Mouse (Mus musculus) neural tube, embryonic 14.5 days (tissue): ENCODE results near the gene Phc2. TPM values are rescaled to one million over a fixed set of nuclear protein-coding genes. Genes with fewer than 3 reads are reported as not detected.
A peak's percentile ranks its signal among the peaks of the same experiment; 100 is the strongest.

Experiments
- ATAC-seq: fragments of 200-750 bp; cut with Nextera tagmentation; 2 replicates; pipeline ENCODE4 v1.8.0; 2017; ENCODE audit warnings: low read depth, mild to moderate bottlenecking, moderate TSS enrichment, moderate library complexity
- H3K27ac ChIP-seq: fragments of 300-500 bp; sonication (generic); 2 replicates; pipeline ENCODE4 v1.5.1; 2014; ENCODE audit warnings: low read depth, mild to moderate bottlenecking, control low read depth, low read length, moderate library complexity, mixed read lengths
- H3K27me3 ChIP-seq: fragments of 300-500 bp; sonication (generic); 2 replicates; pipeline ENCODE4 v1.6.1; 2014; ENCODE audit warnings: low read length; ENCODE audit not compliant: control insufficient read depth, insufficient read depth
- H3K36me3 ChIP-seq: fragments of 300-500 bp; sonication (generic); 2 replicates; pipeline ENCODE4 v1.6.1; 2014; ENCODE audit warnings: low read length, mixed read lengths; ENCODE audit not compliant: control insufficient read depth, insufficient read depth
- H3K4me1 ChIP-seq: fragments of 300-500 bp; sonication (generic); 2 replicates; pipeline ENCODE4 v1.6.1; 2014; ENCODE audit warnings: low read length; ENCODE audit not compliant: control insufficient read depth, insufficient read depth
- H3K4me2 ChIP-seq: fragments of 300-500 bp; sonication (generic); 2 replicates; pipeline ENCODE4 v1.6.1; 2014; ENCODE audit warnings: mild to moderate bottlenecking, low read depth, low read length, control low read depth
- H3K4me3 ChIP-seq: fragments of 300-500 bp; sonication (generic); 2 replicates; pipeline ENCODE4 v1.5.1; 2014; ENCODE audit warnings: low read depth, low read length, control low read depth, mixed read lengths
- H3K9ac ChIP-seq: fragments of 300-500 bp; sonication (generic); replicated peaks from 2 replicates; pipeline ENCODE4 v1.6.1; 2014; ENCODE audit warnings: low read depth, mild to moderate bottlenecking, control low read depth, low read length, mixed read lengths
- H3K9me3 ChIP-seq: fragments of 300-500 bp; sonication (generic); 2 replicates; pipeline ENCODE4 v1.6.1; 2016; ENCODE audit warnings: low read length; ENCODE audit not compliant: control insufficient read depth
- WGBS: fragments of 180-500 bp; shearing (Covaris S2); extraction: QIAGEN DNeasy Blood & Tissue Kit; methylation state at CpG from one replicate; pipeline ENCODE4 v1.1.7; 2014; 5-methylcytosine and 5-hydroxymethylcytosine counted together
- polyA plus RNA-seq: library from polyadenylated mRNA; unstranded; fragments of >200 nt; fragmentation: Nextera tagmentation; extraction: Ambion mirVana; gene quantifications from 2 replicates; pipeline ENCODE4 v1.2.1, GENCODE M21; 2014

Phc2 gene
- polyA plus RNA-seq, 1 experiment from 2014 or later = 31.9 TPM

DNA sequence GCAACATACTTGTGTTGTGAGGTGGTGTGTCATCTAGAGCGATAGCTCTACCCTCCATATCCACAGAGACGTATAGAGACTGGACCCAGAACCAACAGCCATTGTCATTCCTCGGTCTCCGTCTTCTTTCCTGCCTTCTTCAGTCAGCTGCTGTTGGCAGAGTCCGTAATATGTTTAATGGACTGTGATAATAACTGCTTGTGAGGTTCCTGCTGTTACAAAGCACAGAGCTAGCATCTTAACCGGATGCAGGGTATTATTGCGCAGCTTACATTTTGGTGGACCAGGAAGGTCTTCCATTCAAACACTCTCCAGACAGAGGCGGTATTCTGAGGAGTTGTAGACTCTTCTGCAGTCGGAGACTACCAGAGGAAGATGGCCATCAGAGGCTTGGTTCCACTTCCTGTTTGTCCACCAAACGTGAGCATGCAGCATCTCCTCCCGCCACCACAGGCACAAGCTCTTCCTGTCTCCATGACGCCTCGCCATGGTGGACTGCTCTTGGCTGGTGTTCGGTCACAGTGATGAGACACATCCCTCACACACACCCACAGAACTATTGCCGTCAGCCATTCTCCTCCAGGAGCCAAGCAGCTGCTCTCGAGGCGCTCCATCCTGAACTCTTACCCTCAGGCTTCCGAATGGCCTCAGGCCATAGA, 16.1 kb upstream of the Phc2 start:
- WGBS = 73% methylated on average over 18 of the region's 18 CpGs
- H3K27ac ChIP-seq = no peak overlapping the region
- ATAC-seq = no peak

DNA sequence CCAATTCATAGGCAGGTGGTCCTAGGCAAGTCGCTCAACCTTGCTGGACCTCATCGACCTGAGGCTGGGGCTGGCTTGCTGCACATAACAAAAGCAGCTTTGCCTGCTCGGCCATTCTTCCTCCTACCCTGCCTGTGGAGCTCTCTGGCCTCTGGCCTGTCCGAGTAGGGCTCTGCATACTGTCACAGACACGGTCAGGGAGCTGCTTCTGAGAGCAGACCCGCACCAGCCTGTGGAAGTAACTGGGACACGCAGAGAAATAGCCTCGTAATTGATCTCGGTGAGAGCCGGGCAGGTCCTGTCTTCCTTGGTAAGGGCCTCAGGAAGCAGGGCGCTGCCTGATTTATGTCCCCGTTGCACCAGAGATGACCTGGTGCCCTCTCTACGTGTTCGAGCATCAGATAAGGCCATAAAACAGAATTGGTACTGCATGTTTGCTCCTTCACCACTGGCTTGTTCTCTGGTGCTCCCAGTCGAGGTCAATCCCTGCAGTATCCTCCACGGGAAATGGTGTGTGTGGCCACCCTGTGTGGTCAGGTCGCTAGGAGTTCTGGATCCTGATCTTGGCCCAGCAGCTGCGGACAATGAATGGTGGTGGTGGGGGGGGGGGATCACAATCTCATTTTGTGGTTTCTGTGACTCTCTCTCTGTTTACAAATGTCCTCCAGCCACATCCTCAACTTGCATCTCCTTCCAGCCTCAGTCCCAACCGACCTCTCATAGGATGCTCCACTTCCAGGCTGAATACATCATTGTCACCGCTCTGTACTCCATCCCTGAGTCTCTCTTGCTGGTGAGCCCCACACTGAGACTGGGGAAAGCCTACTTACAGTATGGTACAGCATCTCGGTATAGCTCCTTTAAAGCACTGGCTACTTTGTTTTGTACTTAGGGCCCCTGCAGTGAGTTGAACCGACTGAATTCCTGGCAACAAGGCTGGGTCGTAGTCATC, 12.5 kb upstream of the Phc2 start:
- H3K27ac ChIP-seq = no peak overlapping the region
- H3K9me3 ChIP-seq = no peaks in the 10 kb centered on the region
- peaks cover 4% of the 10 kb centered on the region for H3K4me1 ChIP-seq
- no peaks in the 10 kb centered on the region for H3K27me3 ChIP-seq
- H3K4me2 ChIP-seq = no peak overlapping the region
- WGBS = 22% methylated on average over 23 of the region's 23 CpGs
- no peak for ATAC-seq
- no peak overlapping the region for H3K4me3 ChIP-seq
- no peak overlapping the region for H3K9ac ChIP-seq
- H3K36me3 ChIP-seq = no peaks in the 10 kb centered on the region

More for the DNA sequence above, 16.1 kb upstream of the Phc2 start:
- Histone ChIP-seq H3K9me3 (no peaks in the 10 kb centered on the region), H3K4me1 (peaks cover 5% of the 10 kb centered on the region), H3K9ac (no peak overlapping the region), H3K36me3 (no peaks in the 10 kb centered on the region), H3K27me3 (no peaks in the 10 kb centered on the region), H3K4me3 (no peak overlapping the region), H3K4me2 (no peak overlapping the region)

DNA sequence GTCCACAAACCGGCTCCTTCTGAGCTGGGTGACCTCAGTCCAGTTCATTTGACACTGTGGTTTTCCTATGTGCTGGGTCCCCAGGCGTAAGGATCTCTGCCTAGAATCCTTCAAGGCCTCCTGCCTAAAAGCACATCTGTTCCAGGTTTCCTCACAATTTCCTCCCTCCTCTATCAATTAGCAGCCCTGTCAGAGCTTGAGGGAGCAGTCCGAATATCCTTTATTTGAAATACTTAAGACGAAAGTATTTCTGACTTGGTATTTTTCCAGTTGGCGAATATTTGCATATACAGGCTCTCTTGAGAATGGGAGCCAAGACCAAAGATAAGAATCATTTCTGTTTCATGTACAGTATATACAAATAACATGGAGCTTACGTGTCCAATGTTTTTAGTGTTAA, 8.6 kb upstream of the Phc2 start:
- Histone ChIP-seq H3K4me1 (no peaks in the 10 kb centered on the region), H3K36me3 (no peaks in the 10 kb centered on the region), H3K27ac (no peak overlapping the region), H3K4me2 (no peak overlapping the region), H3K4me3 (no peak overlapping the region), H3K9me3 (no peaks in the 10 kb centered on the region), H3K9ac (no peak overlapping the region), H3K27me3 (no peaks in the 10 kb centered on the region)
- ATAC-seq = no peak
- WGBS = 84% methylated on average over 6 of the region's 6 CpGs

DNA sequence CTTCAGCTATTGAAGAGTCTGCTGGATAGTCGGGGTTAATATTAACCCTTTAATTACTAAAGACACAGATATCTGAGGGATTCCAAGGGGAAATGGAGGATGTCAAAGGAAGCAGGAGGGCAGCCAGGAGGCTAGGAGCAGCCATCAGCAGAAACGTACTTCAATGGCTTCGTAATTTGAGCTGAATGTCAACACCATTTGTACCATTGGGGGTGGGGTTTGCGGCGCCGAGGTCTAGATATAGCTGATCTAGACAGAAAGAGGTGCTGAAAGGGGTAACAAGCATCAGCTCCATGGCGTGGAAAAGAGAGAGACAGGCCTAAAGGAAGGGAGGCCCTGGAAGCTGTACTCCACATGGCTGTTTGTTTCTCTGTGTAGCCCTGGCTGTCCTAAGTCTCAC, 7.7 kb upstream of the Phc2 start:
- H3K4me2 ChIP-seq = no peak overlapping the region
- no peaks in the 10 kb centered on the region for H3K9me3 ChIP-seq
- H3K36me3 ChIP-seq = no peaks in the 10 kb centered on the region
- ATAC-seq = no peak
- H3K27me3 ChIP-seq = no peaks in the 10 kb centered on the region
- no peak overlapping the region for H3K4me3 ChIP-seq
- peaks cover 3% of the 10 kb centered on the region; the same call in 1 of the 2 replicates for H3K4me1 ChIP-seq
- H3K27ac ChIP-seq = no peak overlapping the region
- WGBS = 51% methylated on average over 7 of the region's 7 CpGs
- H3K9ac ChIP-seq = no peak overlapping the region

DNA sequence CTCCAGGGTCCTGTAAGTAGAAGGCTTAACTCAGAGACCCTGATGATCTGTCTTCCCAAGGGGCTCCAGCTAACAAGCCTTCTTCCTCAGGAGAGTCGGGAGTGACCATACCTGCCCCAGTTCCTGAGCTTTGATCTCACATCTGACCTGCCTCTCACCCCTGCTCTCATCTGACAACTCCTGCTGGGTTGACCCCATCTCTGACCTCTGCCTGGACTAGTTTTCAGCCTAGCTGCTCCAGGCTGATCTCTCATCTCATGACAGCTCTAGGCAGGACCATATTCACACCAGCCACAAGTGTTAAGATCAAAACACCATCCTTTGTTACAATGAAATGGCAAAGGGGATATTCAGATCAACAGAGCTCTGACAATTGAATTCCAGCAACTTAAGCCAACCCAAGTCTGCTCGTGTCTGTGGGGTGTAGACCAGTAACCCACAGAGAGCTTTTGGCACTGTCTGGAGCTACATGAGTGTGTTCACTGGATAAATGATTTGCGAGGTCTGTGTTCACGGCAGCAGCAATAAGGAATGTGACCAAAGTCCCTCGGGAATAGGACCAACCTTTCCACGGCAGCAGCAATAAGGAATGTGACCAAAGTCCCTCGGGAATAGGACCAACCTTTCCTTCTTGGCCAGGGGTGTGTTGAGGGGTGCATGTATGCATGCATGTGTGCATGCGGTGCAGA, 5.8 kb upstream of the Phc2 start:
- H3K4me2 ChIP-seq = no peak overlapping the region

DNA sequence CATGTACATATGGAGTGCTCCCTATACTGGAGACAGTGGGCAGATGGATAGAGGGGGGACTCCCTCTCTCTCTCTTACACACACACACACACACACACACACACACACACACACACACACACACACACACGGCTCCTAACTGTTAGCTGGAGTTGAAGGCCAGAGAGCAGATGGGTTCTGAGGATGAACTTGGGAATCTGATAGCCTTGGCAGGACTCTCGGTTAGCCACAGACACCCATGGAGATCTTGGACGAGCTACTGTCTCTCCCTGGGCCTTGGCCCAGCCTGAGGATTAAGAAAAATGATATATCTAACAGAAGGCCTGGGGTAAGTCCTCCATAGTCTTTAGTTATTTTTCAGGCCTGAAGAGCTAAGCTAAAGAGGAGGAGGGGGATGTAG, 3.0 kb upstream of the Phc2 start:
- Histone ChIP-seq H3K4me1 (peaks cover 29% of the 10 kb centered on the region), H3K9me3 (no peaks in the 10 kb centered on the region), H3K4me3 (no peak overlapping the region), H3K36me3 (no peaks in the 10 kb centered on the region), H3K27ac (no peak overlapping the region), H3K27me3 (no peaks in the 10 kb centered on the region), H3K9ac (no peak overlapping the region), H3K4me2 (no peak overlapping the region)
- no peak for ATAC-seq
- WGBS = 40% methylated on average over 3 of the region's 3 CpGs

More for the DNA sequence above, 5.8 kb upstream of the Phc2 start:
- Histone ChIP-seq H3K4me3 (no peak overlapping the region), H3K9me3 (no peaks in the 10 kb centered on the region), H3K9ac (no peak overlapping the region), H3K27me3 (no peaks in the 10 kb centered on the region), H3K36me3 (no peaks in the 10 kb centered on the region), H3K27ac (no peak overlapping the region), H3K4me1 (peaks cover 15% of the 10 kb centered on the region)
- 48% methylated on average over 8 of the region's 8 CpGs for WGBS
- no peak for ATAC-seq

DNA sequence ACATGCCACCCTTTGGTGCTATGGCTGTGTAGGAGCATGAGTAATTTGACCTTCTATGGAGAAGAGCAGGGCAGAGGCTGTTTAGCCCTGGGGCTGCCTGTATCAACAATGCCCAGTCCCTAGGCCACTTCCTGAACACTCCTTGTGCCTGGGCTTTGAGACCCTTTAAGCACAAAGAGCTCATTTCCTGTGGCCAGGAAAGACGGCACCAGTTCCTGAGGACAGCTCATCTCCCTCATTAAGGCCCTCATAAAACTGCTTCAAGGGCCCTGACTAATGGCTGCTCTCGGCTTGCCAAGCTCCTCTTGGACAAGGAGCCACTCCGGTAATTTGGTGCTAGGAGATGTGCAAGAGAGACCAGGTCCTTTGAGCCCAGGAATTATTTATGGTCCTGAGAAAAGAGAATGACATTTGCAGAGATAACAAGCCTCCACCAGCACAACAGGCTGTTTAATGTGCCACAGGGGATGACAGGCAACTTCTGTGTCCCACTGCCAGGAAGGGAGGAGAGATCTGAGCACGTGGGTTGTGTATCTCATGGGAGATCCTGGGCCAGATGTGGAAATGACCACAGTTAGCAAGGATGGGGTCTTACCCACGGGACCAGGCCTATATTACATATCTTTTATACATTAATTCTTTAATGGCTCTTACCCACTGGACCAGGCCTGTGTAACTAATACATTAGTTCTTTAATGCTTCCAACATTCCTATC, 1.8 kb upstream of the Phc2 start:
- H3K36me3 ChIP-seq = no peaks in the 10 kb centered on the region
- H3K27me3 ChIP-seq = no peaks in the 10 kb centered on the region
- no peak overlapping the region for H3K9ac ChIP-seq
- peak overlapping the region; percentile 68 for H3K27ac ChIP-seq
- 4% methylated on average over 5 of the region's 5 CpGs for WGBS
- H3K4me3 ChIP-seq = no peak overlapping the region
- ATAC-seq = peak; percentile 25; the same call in 1 of the 2 replicates
- H3K4me2 ChIP-seq = no peak overlapping the region
- H3K9me3 ChIP-seq = no peaks in the 10 kb centered on the region
- H3K4me1 ChIP-seq = peaks cover 39% of the 10 kb centered on the region

DNA sequence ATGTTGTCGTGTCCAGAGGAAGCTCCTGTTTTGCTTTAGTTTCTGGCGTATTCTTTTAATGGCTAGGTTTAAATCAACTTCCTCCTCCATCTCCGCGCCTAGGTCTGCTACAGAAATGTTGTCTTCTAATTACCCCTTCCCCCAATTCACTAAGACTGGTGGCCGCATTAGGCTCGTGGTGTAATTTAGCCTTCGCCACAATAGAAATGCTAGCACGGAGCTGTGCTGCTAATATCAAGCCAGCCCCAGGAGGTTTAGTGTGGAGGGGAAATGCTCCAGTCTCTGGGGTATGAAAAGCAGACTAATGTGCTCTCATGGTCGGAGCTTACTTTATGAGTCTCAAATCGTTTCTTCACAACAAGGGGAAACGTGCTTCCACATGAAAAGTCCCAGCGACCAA, 944 bp downstream of the Phc2 start:
- H3K9me3 ChIP-seq = no peaks in the 10 kb centered on the region
- 1% methylated on average over 12 of the region's 12 CpGs for WGBS
- H3K4me1 ChIP-seq = peaks cover 39% of the 10 kb centered on the region
- no peak for ATAC-seq
- no peaks in the 10 kb centered on the region for H3K27me3 ChIP-seq
- H3K4me3 ChIP-seq = peak overlapping the region; percentile 75
- peak overlapping the region; percentile 77 for H3K4me2 ChIP-seq
- peak overlapping the region; percentile 89 for H3K9ac ChIP-seq
- H3K36me3 ChIP-seq = no peaks in the 10 kb centered on the region
- H3K27ac ChIP-seq = peak overlapping the region; percentile 91
